Mouse (Mus musculus) ES-E14 (cell line): ENCODE results near the gene Lemd2.

Source experiments
- HCFC1 ChIP-seq: IDR thresholded peaks from 2 replicates; pipeline ENCODE4 v1.6.1; 2012; ENCODE audit warnings: low read length, inconsistent platforms, borderline replicate concordance; ENCODE audit not compliant: insufficient read depth
- MAFK ChIP-seq: IDR thresholded peaks from 2 replicates; pipeline ENCODE4 v1.6.1; 2014; ENCODE audit warnings: mild to moderate bottlenecking, low read depth, low read length, inconsistent platforms; ENCODE audit not compliant: insufficient read depth
- ZC3H11A ChIP-seq: IDR thresholded peaks from 2 replicates; pipeline ENCODE4 v1.6.1; 2012; ENCODE audit warnings: low read depth, mild to moderate bottlenecking, inconsistent platforms, low read length, borderline replicate concordance
- ZNF384 ChIP-seq: IDR thresholded peaks from 2 replicates; pipeline ENCODE4 v1.6.1; 2012; ENCODE audit warnings: low read depth, low read length, inconsistent platforms

GRCm38 (mm10) chr17:27191804-27192203 is 12.5 kb downstream of the Lemd2 start:
- no peak for TF ChIP-seq MAFK
- TF ChIP-seq ZC3H11A, result no peak
- TF ChIP-seq HCFC1, result no peak
- TF ChIP-seq ZNF384, result no peak
